Mouse (Mus musculus) thymus, postnatal 4 days (tissue): ENCODE results near the gene Usp47.
"Not testable (repeated sequence)": the region's sequence is repeated elsewhere in the genome, so short reads cannot be mapped to it uniquely, and the experiment has no call there.

ENCODE experiments used
- DNase-seq: peaks from one replicate; pipeline ENCODE4 v3.0.0; 2021

The Usp47 gene

DNA sequence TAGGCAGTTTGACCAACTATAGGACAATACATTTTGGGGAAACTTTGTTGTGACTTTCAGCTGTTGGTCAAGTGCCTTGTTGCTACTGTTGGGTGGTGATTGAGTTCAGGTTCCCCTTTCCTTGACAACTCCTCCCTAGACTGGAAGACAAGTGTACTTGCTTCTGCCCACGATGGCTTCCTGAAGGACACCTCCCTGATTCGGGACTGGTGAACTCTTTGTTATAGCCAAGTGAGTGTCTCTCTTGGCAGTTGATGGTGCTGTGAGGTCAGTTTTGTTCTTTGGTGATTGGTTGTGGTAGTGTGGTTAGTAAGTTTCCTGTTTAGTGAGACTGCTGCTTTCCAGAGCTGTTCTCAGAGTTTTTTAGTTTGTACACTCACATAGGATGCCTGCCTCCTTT, 19.5 kb downstream of the Usp47 start:
- DNase-seq: no peak

DNA sequence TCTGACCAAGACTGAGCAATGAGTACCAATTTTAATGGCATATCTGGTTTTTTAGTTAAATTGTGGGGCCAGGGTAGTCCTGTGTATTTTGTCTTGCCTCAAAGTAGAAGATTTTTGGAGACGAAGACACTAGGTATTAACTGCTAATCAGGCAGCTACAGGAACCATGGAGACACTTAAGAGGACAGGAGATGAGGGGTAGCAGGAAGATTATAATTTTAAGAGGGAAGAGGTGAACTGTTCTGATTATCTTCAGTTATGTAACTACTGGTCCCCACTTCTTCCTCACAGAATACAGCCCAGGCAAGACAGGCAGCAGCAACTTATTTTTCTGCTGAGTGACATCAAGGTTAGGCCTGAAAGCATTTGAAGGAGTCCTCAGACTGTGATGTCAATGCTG, 21.9 kb downstream of the Usp47 start:
- DNase-seq: no peak

DNA sequence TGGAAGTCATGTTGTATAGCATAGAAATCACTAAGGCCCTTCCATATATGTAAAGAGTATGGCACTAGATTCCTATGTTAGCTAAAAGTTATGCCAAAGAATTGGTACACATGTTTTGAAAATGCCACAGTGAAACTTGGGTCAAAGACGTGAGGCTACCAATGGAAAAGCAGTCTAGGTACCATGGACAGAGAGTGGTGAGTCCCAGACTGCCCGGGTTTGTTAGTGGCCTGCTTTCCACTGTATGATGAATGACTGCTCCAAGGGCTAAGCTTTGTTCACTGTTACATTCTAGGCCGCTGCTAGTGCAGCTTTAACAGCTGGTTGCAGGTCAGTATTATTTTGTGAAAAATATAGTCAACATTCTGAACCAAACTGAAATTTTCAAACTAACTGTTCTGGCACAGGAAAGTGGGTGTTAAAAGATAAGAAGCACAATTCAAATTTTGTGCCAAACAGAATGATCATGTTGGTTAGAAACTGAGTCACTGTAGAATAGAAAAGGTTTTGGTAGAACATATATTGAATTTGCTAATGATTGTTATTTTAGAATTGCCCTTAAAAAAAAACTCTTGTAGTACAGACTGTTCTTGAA, 22.6 kb downstream of the Usp47 start:
- DNase-seq: no peak

DNA sequence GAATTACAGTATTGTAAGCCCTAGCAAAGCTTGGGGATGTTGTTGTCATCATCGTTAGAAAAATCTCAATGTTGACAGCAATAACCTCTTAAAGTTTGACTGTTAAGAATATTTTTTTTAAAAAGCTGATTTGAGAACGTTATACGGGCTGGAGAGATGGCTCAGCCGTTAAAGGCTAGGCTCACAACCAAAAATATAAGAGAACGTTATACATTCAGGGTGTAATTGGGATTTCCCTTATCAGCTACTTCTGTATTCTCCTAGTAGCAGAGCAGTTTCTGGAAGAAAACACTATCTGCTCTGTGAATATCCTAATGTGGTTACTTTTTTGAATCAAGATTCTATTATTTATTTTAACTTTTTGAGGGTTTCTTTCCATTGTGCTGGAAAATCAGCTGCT, 25.3 kb downstream of the Usp47 start:
- DNase-seq: no peak

DNA sequence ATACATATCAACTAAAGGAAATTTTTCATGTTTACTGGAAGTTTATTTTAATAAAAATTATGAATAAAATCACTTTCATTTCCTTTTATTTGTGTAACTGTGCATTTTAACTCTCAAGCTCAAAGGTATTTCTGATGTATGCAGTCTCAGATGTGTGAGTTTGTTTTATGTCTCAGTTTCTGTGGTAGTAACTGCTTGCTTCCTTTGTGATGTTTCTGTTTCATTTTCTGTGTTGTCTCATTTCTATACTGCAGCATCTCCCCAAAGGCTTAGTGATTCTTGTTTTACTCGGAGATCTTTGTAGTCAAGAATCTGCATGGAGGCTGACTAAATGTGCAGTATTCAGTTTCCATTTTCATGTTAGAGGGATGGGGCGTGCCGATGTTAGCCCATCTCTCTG, 30.4 kb downstream of the Usp47 start:
- DNase-seq: no peak

DNA sequence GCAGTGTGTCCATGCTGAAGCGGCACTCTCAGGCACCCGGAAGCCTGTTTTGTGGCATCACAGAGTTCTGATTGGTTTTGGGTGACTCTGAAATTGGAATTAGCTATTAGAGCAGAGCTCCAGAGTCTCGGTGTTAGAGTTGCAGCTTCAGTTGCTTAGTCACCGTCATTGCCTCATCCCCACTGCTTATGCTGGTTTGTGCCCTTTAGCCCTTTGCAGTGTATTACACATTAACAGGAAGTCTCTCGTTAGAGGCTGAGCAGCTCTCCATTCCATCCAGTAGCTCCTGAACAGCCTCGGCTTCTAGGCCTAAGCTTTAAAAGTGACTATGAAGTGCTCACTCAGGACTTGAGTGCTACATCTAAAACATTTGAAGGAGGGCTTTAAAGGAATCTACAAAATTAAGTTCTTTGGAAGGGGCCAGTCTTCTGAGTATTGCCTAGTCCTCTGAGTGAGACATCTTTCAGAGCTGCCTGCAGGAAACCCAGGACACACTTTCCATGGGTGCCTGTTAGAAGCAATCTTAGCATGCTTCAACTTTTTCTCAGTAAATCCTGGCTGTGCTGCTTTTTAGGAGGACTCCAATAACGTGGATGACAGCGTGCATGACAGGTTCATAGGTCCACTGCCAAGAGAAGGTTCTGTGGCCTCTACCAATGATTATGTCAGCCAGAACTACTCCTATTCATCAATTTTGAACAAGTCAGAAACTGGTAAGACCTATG, 32.8 kb downstream of the Usp47 start:
- DNase-seq: no peak

DNA sequence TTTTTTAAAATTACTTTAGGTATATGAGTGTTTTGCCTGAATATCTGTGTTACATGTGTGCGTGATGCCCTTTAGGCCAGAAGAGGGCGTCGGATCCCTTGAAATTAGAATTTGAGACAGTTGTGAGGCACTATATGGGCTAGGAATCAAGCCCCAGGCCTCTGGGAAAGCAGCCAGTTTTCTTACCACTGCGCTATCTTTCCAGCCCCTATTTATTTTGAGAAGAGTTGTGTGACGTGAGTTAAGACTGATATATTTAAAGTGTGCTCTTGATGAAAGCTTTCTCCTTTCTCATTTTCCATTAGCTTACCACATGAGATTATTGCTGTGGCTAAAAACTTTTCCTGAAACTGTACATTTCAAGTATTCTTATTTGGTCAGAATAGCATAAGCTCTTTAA, 51.6 kb downstream of the Usp47 start:
- DNase-seq: no peak

DNA sequence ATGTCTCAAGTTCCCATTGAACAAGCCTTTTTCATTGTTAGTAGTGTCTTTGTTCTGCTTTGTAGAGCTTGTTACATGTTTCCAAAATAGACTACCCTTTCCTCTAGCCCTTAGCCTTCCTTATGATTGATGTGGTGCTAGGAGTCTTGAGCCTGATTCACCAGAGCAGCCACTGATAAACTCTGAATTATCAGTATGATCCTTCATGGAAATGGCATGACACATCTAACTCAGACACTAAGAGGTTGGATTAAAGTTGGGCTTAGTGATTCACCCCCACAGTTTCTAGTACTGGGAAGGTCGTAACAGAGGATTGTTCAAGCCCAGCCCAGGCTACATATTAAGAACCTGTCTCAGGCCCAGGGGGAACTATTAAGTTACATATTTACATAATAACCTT, 59.3 kb downstream of the Usp47 start:
- no peak for DNase-seq

DNA sequence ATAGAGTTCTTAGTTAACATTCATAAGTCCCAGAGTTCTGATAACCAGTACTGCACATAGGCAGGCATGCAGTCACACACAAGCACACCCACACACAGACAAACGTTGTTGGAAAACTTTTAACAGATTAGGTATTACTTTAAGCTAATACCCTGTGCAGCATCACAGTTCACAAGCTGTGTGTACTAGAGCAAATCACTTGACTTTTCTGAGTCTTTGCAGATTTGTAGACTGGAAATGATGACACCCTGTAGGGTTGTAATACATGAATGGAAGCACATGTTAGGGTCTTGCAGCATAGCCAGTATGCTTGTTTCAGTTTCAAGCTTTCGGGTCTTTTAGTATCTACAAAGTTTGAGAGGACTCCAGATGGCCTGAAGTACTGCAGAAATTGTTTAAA, 60.9 kb downstream of the Usp47 start:
- no peak for DNase-seq

DNA sequence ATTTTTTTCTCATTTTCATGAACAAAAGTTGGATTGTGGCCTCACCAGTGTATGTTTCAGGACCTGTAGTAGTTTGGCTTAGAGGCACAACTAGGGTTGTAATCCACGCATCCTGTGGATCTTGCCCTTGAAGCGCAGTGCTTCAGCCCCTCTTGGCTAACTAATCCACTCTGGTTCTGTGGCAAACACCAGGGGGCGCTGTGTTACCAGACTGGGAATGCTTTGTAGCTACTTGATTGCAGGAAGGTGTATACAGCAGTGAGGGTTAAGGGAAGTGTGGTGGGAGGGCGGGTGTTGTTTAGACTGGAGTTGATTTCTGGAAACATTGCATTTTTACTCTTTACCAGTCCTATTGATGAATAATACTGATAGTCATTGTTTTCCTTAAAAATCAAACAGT, 61.8 kb downstream of the Usp47 start:
- DNase-seq: peak; percentile 95

DNA sequence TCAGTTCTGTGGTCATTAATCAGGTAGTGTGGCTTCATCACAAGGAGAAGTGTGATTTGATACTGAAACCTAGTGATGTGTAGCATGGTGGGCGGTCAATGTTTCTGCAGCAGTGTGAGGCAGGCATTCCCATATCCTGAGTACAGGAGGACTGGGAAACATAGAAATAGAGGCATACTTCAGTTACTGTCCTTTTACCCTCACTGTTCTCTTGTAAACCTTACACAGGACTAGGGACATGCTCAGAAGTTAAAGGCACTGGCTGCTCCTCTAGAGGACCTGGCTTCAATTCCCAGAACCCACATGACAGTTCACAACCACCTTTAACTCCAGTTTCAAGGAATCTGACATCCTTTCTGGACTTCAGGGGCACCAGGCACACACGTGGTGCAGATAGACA, 62.9 kb downstream of the Usp47 start:
- no peak for DNase-seq

DNA sequence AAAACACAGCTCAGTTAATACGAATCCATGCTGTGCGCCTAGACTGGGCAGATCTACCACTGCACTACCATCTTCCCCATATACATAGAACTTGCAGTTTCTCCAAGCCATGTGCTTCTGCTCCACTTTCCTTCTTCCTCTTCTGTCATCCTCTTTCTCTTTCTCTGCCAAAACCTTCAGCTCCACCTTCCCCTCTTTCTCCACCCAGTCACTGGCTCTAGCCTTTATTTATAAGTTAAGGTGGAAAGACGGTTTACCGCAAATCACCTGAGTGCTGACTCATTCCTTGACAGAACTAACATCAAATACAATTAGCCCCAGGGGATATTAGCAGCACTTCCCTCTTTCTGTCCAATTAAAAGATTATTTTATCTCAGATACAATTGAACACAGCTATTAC, 71.6 kb downstream of the Usp47 start:
- not testable (repeated sequence) for DNase-seq

DNA sequence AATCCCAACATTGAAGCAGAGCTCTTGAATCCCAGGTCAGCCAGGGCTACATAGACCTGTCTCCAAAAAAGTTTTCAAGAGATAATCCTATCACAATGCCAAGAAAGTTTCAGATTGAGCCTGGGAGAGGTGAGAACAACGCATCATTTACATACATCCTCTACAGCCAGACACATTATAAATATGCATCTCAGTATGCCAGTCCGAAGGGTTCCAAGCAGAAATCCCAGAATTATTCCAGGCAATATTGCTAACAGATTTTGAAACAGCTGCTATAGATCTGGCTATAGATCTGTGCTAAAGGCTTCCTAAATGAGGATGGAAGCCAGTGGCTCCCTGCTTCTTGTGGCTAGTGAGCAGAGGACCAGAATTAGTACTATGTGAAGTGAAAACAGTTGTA, 77.6 kb downstream of the Usp47 start:
- no peak for DNase-seq

DNA sequence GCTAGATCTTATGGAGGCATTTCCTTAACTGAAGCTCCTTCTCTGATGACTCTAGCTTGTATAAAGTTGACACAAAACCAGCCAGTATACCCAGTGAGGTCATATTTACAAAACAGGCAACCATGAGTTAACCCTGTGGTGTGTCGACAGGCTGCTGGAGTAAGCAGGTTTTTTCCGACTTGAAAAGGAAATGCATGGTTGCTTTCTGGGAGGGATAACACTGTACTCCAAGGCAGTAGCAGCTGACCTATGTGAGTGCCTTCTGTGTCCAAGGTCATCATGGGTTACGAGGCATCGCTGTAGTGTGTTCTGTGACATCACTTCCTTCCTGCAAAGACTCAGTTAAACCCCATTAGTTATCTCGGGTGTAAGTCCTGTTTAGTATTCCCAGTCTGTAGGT, 79.6 kb downstream of the Usp47 start:
- no peak for DNase-seq

DNA sequence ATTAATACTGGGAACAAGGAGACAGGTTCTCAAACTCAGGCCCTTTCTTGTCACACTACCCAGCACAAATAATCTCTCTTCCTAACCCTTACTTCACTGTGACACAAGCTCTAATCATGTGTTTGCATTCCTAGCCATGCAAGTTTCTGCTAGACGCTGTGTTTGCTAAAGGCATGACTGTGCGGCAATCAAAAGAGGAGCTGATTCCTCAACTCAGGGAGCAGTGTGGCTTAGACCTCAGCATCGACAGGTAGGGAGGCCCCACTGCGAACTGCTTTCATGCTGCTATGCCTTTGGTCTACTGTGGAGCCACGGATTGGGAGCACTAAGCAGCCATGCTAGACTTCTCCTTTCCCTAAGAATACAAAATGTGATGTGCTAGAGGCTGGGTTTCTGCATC, 80.5 kb downstream of the Usp47 start:
- no peak for DNase-seq

DNA sequence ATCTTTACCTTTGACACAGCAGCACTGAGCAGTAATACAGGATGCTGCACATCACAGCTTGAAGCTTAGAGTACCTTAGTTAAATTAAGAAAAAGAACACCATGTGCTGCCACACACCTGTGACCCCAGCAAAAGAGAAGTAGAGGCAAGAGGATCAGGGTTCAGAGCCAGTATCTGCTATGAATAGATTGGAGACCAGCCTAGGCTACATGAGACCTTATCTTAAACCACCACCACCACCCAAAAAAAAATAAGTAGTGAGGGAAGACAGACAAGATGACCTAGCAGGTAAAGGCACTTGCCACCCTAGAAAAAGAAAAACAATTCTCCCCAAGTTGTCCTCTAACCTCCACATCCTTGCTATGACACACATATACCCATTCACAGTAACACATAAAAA, 85.5 kb downstream of the Usp47 start:
- DNase-seq: no peak

DNA sequence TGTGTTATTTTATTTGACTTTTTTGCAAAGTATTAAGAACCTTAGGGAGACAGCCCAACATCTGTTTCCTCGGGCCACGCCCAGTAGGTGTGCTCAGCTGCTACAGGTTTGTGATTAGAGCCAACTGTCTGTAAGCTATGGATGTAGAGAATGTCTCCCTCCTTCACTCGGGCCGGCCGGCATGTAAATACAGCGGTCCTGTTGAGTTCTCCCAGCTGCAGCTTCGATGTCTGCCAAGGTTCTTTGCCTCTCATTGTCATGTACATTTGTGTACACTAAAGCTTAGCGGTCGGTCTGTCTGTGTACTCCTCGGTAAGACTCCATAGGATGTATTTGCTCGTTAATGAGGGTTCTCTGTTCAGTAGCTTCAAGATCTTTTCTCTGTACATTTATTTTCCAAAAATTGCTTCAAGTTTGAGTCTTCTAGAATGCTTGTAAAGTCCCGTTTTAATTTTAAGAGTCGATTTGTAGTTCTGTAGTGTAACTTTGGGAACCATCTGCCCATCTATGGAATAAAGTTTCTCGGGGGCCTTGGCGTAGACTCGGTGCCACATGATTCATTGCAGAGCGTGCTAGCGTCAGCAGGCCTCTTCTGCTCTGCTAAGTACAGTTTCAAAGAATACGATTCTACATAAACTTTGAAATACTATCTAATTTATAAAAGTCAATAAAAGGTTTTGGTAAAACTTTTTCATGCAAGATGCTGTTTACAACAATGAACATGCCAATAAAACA, 87.5 kb downstream of the Usp47 start:
- no peak for DNase-seq

DNA sequence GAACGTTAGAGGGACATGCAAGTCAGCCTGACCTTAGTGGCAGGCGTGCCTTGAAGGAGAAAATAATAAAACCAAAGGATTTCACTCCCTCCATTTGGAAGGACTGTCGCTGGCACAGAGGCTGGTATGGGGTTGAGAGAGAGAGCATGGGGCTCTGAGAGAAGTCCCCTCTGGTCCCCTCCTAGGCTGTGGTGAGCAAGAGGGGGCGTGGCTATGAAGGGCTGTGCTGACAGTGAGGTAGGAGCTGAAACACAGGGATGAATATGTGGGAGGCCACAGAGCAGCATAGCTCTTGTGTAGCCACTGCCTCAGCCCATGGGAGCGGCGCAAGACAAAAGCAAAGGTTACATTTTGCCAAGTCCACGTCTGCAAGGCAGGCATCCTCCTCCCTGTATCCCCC, 94.2 kb downstream of the Usp47 start:
- DNase-seq: no peak

DNA sequence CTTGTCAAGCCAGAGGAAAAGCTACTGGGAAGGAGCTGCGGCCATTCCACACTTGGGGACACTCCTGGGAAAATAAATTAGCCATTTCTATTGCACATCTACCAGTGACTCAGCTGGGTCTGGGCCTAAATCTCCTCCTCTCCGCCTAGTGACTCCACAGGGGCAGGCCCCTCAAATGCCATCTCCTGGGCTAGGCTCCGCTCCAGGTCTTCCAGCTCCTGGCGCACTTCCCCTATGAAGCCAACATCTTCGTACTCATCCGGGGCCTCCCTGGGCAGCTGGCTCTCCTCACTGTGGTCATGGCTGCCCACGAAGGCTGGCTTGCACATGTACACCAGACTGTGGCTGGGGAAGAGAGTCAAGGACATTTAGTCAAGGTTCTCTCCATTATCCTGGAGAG, 94.8 kb downstream of the Usp47 start:
- no peak for DNase-seq

DNA sequence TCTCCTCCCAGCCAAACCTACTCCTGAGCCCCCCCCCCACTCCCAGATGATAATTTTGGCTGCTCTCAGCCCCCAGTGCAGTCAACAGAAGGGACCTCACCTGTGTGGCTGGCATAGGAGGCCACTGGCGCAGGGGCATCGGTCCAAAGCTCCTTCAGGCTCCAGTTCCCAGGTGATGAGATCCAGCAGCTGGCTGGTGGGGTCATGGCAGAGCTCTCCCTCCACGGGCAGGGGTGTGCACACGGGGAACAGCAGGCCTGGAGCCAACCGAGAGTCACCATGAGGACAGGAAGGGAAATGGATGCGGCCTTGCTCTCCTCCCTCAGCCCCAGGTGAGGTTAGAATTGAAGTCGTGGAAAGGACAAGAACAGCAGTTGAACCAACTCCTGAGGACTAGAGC, 95.9 kb downstream of the Usp47 start:
- DNase-seq: no peak

DNA sequence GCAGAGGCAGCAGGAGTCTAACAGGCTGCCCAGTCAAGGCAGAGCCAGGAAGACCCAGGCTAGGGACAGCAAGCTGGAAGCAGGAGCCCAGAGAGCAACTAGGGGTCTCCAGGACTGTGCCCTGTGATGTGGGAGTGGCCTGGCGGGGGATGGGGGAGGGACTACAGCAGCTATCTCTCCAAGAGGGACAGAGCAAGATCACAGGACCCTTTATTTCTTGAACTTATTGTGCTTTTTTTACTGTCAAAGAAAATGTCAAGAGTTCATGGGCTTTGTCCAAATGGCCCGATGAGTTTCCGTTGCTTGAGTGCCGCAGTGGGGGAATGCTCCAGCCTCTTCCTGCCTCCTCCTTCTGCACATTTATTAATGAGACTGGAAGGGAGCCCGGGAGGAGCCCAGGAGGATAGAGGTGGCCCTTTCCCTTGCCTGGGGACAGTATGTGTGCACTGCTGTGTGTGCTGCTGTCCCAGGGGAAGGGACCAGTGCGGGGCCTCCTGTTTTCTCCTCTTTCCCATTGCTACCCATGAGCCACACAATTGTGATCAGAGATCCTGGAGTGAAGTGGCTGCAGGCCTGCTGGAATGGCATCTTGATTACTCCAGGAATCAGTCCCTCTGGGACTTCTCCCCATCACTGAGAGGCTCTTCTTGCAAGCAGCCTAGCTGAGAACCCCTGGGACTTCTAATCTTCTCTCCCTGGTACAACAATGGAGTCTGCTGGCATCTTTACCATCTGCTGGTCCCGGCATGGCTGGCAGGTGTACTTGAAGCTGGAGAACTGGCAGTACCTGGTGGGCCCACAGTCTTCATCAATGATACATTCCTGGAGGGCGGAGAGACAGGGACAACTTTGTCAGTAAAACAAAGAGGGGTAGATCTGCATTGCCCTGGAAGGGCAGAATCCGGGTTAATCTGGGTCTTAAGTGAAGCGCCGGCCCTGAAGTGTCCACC, 97.8 kb downstream of the Usp47 start:
- no peak for DNase-seq

DNA sequence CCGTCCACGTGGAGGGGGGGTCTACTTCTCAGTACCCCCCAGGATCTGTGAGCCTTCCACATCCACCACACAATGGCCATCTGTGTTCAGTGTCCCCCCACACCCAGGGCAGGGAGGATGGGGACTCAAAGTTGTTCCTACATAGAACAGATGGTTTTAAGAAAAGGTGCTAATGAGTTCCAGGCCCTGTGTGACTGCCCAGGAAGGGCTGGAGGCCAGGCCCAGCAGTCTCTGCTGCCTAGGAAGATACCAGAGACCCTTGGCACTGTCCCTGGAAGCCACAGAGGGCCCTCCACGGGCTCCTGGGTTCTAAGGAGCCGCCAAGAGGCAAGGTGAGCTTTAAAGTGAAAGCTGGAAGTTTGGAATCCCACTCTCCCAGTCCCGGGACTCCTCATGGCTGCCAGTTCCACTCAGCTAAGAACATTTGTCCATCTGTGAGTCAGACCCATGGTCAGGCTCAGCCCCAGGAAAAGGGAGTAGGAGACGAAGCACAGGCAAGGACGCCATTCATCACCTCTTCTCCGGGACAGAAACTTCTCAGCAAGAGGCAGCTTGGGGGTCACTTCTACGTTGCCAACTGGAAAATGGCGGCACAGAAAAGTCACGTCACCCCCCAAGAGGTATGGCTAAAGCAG, 98.7 kb downstream of the Usp47 start:
- DNase-seq: no peak

DNA sequence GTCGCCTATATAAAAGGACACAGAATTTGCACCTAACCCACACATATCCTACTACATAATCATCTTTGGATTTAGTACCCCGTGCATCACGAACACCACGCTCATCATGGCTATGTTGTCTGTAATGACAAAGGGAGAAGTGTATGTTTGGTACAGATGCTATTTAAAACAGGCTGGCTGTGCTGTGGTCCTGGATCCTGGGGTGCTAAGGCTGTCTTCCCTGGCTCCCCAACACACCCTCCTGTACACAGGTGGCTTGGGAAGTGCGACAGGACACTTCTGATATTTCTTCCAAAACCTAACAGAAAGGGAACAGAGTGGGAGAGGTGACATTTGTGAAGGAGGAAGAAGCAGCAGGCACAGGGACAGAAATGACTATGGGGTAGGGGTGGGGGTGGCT, 100.3 kb downstream of the Usp47 start:
- no peak for DNase-seq
